Mouse (Mus musculus): ENCODE results near the gene Cct7.

GRCm38 (mm10) chr6:85513531-85513910, 62.2 kb downstream of the Cct7 start, which contains the start of gene Egr4:
- TF ChIP-seq CTCF (IDR thresholded peaks at IDR 0.05; ENCODE audit: low read depth) (no peak), EP300 (IDR thresholded peaks at IDR 0.05; ENCODE audit: low read depth) (no peak)

Data from liver, postnatal 0 days (tissue).